Mouse (Mus musculus) forebrain, embryonic 10.5 days (tissue): Measurements from ENCODE around the gene Gss. TPM values are rescaled to one million over a fixed set of nuclear protein-coding genes. Genes with fewer than 3 reads are reported as not detected.
A peak's percentile ranks its signal among the peaks of the same experiment; 100 is the strongest.

Experiments
- DNase-seq: peaks from one replicate; pipeline ENCODE4 v3.0.0-alpha.2; 2017; ENCODE audit warnings: low spot score; ENCODE audit errors: extremely low spot score
- H3K27ac ChIP-seq: fragments of 300-500 bp; sonication (generic); 2 replicates; pipeline ENCODE4 v1.5.1; 2016; ENCODE audit warnings: mild to moderate bottlenecking
- H3K27me3 ChIP-seq: fragments of 300-500 bp; sonication (generic); 2 replicates; pipeline ENCODE4 v1.6.1; 2016; ENCODE audit warnings: mild to moderate bottlenecking; ENCODE audit not compliant: poor library complexity, severe bottlenecking
- H3K36me3 ChIP-seq: fragments of 300-500 bp; sonication (generic); replicated peaks from 2 replicates; pipeline ENCODE4 v1.6.1; 2016; ENCODE audit warnings: mild to moderate bottlenecking, moderate library complexity
- H3K4me1 ChIP-seq: fragments of 300-500 bp; sonication (generic); 2 replicates; pipeline ENCODE4 v1.6.1; 2016
- H3K4me3 ChIP-seq: fragments of 300-500 bp; sonication (generic); 2 replicates; pipeline ENCODE4 v1.5.1; 2016; ENCODE audit warnings: mild to moderate bottlenecking, moderate library complexity
- H3K9me3 ChIP-seq: fragments of 300-500 bp; sonication (generic); 2 replicates; pipeline ENCODE4 v1.6.1; 2016; ENCODE audit warnings: mild to moderate bottlenecking, moderate library complexity
- WGBS: fragments of 180-500 bp; shearing (Covaris S2); methylation state at CpG from one replicate; pipeline ENCODE4 v1.1.7; 2016; 5-methylcytosine and 5-hydroxymethylcytosine counted together
- polyA plus RNA-seq: library from polyadenylated mRNA; unstranded; fragments of >200 nt; fragmentation: Nextera tagmentation; extraction: Ambion mirVana; gene quantifications from 2 replicates; pipeline ENCODE4 v1.2.1, GENCODE M21; 2016

The Gss gene
- polyA plus RNA-seq, 1 experiment from 2014 or later = 24.2 TPM

- Histone ChIP-seq H3K27ac (peak overlapping the region; percentile 64), H3K27me3 (peaks cover 98% of the 10 kb centered on the region), H3K4me3 (peak overlapping the region; percentile 54), H3K9me3 (no peaks in the 10 kb centered on the region), H3K36me3 (peaks cover 30% of the 10 kb centered on the region), H3K4me1 (peaks cover 48% of the 10 kb centered on the region)
- DNase-seq = peak; percentile 54
- 2% methylated on average over 35 of the region's 35 CpGs for WGBS
Measured at GRCm38 (mm10) chr2:155629231-155629661, 36.6 kb upstream of the Gss start.

- Histone ChIP-seq H3K36me3 (peaks cover 23% of the 10 kb centered on the region), H3K27ac (0 out of 2 replicates have a peak overlapping the region, but pooled peaks have one; percentile 64), H3K27me3 (peaks cover 97% of the 10 kb centered on the region), H3K4me1 (peaks cover 48% of the 10 kb centered on the region), H3K4me3 (0 out of 2 replicates have a peak overlapping the region, but pooled peaks have one; percentile 54), H3K9me3 (no peaks in the 10 kb centered on the region)
- 75% methylated on average over 13 of the region's 13 CpGs for WGBS
- DNase-seq = no peak
Measured at GRCm38 (mm10) chr2:155628519-155628918, 35.9 kb upstream of the Gss start.

GRCm38 (mm10) chr2:155628112-155628511 is 35.5 kb upstream of the Gss start:
- WGBS = 84% methylated on average over 9 of the region's 9 CpGs
- no peak for DNase-seq
- Histone ChIP-seq H3K27ac (no peak overlapping the region), H3K4me1 (peaks cover 48% of the 10 kb centered on the region), H3K36me3 (peaks cover 19% of the 10 kb centered on the region), H3K27me3 (peaks cover 97% of the 10 kb centered on the region), H3K9me3 (no peaks in the 10 kb centered on the region), H3K4me3 (no peak overlapping the region)

GRCm38 (mm10) chr2:155627030-155627738 is 34.6 kb upstream of the Gss start:
- peaks cover 10% of the 10 kb centered on the region for H3K36me3 ChIP-seq
- peak; percentile 80 for DNase-seq
- peaks cover 51% of the 10 kb centered on the region for H3K4me1 ChIP-seq
- peaks cover 94% of the 10 kb centered on the region for H3K27me3 ChIP-seq
- 48% methylated on average over 21 of the region's 21 CpGs for WGBS
- no peaks in the 10 kb centered on the region for H3K9me3 ChIP-seq
- no peak overlapping the region for H3K4me3 ChIP-seq
- H3K27ac ChIP-seq = no peak overlapping the region

GRCm38 (mm10) chr2:155626277-155626676 is 33.7 kb upstream of the Gss start:
- DNase-seq = no peak
- H3K27me3 ChIP-seq = peaks cover 87% of the 10 kb centered on the region
- no peak overlapping the region for H3K27ac ChIP-seq
- H3K9me3 ChIP-seq = no peaks in the 10 kb centered on the region
- H3K4me3 ChIP-seq = no peak overlapping the region
- WGBS = 54% methylated on average over 15 of the region's 15 CpGs
- H3K4me1 ChIP-seq = peaks cover 46% of the 10 kb centered on the region
- H3K36me3 ChIP-seq = peaks cover under 1% of the 10 kb centered on the region

GRCm38 (mm10) chr2:155624730-155625129 is 32.1 kb upstream of the Gss start:
- no peaks in the 10 kb centered on the region for H3K9me3 ChIP-seq
- no peaks in the 10 kb centered on the region for H3K36me3 ChIP-seq
- no peak for DNase-seq
- H3K27me3 ChIP-seq = peaks cover 80% of the 10 kb centered on the region
- 41% methylated on average over 10 of the region's 10 CpGs for WGBS
- H3K27ac ChIP-seq = no peak overlapping the region
- H3K4me1 ChIP-seq = peaks cover 30% of the 10 kb centered on the region
- no peak overlapping the region for H3K4me3 ChIP-seq

GRCm38 (mm10) chr2:155623996-155624395 is 31.4 kb upstream of the Gss start:
- DNase-seq = no peak
- Histone ChIP-seq H3K27ac (no peak overlapping the region), H3K4me1 (peaks cover 23% of the 10 kb centered on the region), H3K9me3 (no peaks in the 10 kb centered on the region), H3K27me3 (peaks cover 72% of the 10 kb centered on the region), H3K4me3 (no peak overlapping the region), H3K36me3 (no peaks in the 10 kb centered on the region)
- 91% methylated on average over 6 of the region's 6 CpGs for WGBS

- 32% methylated on average over 11 of the region's 11 CpGs for WGBS
- H3K27ac ChIP-seq = no peak overlapping the region
- no peaks in the 10 kb centered on the region for H3K9me3 ChIP-seq
- no peak overlapping the region for H3K4me3 ChIP-seq
- H3K27me3 ChIP-seq = peaks cover 59% of the 10 kb centered on the region
- no peak for DNase-seq
- H3K4me1 ChIP-seq = peaks cover 15% of the 10 kb centered on the region
- H3K36me3 ChIP-seq = no peaks in the 10 kb centered on the region
Measured at GRCm38 (mm10) chr2:155622606-155623005, 30.0 kb upstream of the Gss start.

- Histone ChIP-seq H3K27ac (no peak overlapping the region), H3K4me1 (peaks cover 11% of the 10 kb centered on the region; the same call in 1 of the 2 replicates), H3K36me3 (no peaks in the 10 kb centered on the region), H3K9me3 (no peaks in the 10 kb centered on the region), H3K27me3 (peaks cover 32% of the 10 kb centered on the region; the same call in 1 of the 2 replicates), H3K4me3 (no peak overlapping the region)
- WGBS = 18% methylated on average over 8 of the region's 8 CpGs
- DNase-seq = peak; percentile 86
Measured at GRCm38 (mm10) chr2:155619817-155620216, 27.2 kb upstream of the Gss start.

- H3K27me3 ChIP-seq = peaks cover 34% of the 10 kb centered on the region
- 49% methylated on average over 6 of the region's 6 CpGs for WGBS
- no peaks in the 10 kb centered on the region for H3K36me3 ChIP-seq
- peak overlapping the region; percentile 25; the same call in 1 of the 2 replicates for H3K27ac ChIP-seq
- DNase-seq = no peak
- H3K9me3 ChIP-seq = no peaks in the 10 kb centered on the region
- H3K4me3 ChIP-seq = no peak overlapping the region
- peaks cover 18% of the 10 kb centered on the region for H3K4me1 ChIP-seq
Measured at GRCm38 (mm10) chr2:155616971-155617370, 24.4 kb upstream of the Gss start.

- Histone ChIP-seq H3K36me3 (no peaks in the 10 kb centered on the region), H3K27me3 (peaks cover 31% of the 10 kb centered on the region), H3K9me3 (no peaks in the 10 kb centered on the region), H3K4me1 (peaks cover 23% of the 10 kb centered on the region), H3K27ac (peak overlapping the region; percentile 51; the same call in 1 of the 2 replicates), H3K4me3 (peak overlapping the region; percentile 49; the same call in 1 of the 2 replicates)
- WGBS = 71% methylated on average over 8 of the region's 8 CpGs
- no peak for DNase-seq
Measured at GRCm38 (mm10) chr2:155613953-155614352, 21.3 kb upstream of the Gss start.

GRCm38 (mm10) chr2:155613326-155613755 is 20.7 kb upstream of the Gss start:
- Histone ChIP-seq H3K27me3 (peaks cover 31% of the 10 kb centered on the region), H3K4me3 (peak overlapping the region; percentile 49), H3K36me3 (no peaks in the 10 kb centered on the region), H3K4me1 (peaks cover 23% of the 10 kb centered on the region), H3K9me3 (no peaks in the 10 kb centered on the region), H3K27ac (peak overlapping the region; percentile 51)
- DNase-seq = peak; percentile 65
- WGBS = 3% methylated on average over 20 of the region's 20 CpGs

GRCm38 (mm10) chr2:155611834-155612550 is 19.4 kb upstream of the Gss start:
- DNase-seq = no peak
- Histone ChIP-seq H3K4me3 (no peak overlapping the region), H3K4me1 (peaks cover 22% of the 10 kb centered on the region), H3K9me3 (no peaks in the 10 kb centered on the region), H3K36me3 (no peaks in the 10 kb centered on the region), H3K27ac (no peak overlapping the region), H3K27me3 (peaks cover 31% of the 10 kb centered on the region)
- 92% methylated on average over 9 of the region's 9 CpGs for WGBS
